Mouse (Mus musculus): ENCODE data around the gene Tti1. TPM values are rescaled to one million over a fixed set of nuclear protein-coding genes. Genes with fewer than 3 reads are reported as not detected.

Tti1 gene
- total RNA-seq, 2 experiments from 2014 or later, result 22.0 to 24.7 TPM

Other genes with a start within 250 kb of the Tti1 start
- gene Vstm2l, start 113.8 kb downstream of the Tti1 start, total RNA-seq (2014; fragmentation: Nextera tagmentation), result not detected in 2 replicates
- not detected in 2 replicates for gene Vstm2l, start 113.8 kb downstream of the Tti1 start, total RNA-seq (2017)
- gene Rprd1b, start 64 bp upstream of the Tti1 start, total RNA-seq (2014; fragmentation: Nextera tagmentation), result 41.1 and 48.7 TPM in 2 replicates
- 21.6 and 27.9 TPM in 2 replicates for gene Rprd1b, start 64 bp upstream of the Tti1 start, total RNA-seq (2017)
- 10.2 and 19.6 TPM in 2 replicates for gene Tgm2, start 118.0 kb upstream of the Tti1 start, total RNA-seq (2014; fragmentation: Nextera tagmentation)
- gene Tgm2, start 118.0 kb upstream of the Tti1 start, total RNA-seq (2017), result 7.1 and 8.0 TPM in 2 replicates
- gene D630003M21Rik, start 200.8 kb upstream of the Tti1 start, total RNA-seq (2014; fragmentation: Nextera tagmentation), result not detected in 2 replicates
- gene D630003M21Rik, start 200.8 kb upstream of the Tti1 start, total RNA-seq (2017), result not detected in 2 replicates
- gene Bpi, start 229.7 kb upstream of the Tti1 start, total RNA-seq (2014; fragmentation: Nextera tagmentation), result not detected in 2 replicates
- 0.50 TPM in 1 of 2 replicates, not detected in the other for gene Bpi, start 229.7 kb upstream of the Tti1 start, total RNA-seq (2017)

Data from megakaryocyte-erythroid progenitor cell, adult 5-6 weeks (primary cell).